Mouse (Mus musculus): ENCODE data around the gene Mcee. TPM values are rescaled to one million over a fixed set of nuclear protein-coding genes. Genes with fewer than 3 reads are reported as not detected.

Gene Mcee
- polyA plus RNA-seq, 1 experiment, result 4.9 TPM

DNA sequence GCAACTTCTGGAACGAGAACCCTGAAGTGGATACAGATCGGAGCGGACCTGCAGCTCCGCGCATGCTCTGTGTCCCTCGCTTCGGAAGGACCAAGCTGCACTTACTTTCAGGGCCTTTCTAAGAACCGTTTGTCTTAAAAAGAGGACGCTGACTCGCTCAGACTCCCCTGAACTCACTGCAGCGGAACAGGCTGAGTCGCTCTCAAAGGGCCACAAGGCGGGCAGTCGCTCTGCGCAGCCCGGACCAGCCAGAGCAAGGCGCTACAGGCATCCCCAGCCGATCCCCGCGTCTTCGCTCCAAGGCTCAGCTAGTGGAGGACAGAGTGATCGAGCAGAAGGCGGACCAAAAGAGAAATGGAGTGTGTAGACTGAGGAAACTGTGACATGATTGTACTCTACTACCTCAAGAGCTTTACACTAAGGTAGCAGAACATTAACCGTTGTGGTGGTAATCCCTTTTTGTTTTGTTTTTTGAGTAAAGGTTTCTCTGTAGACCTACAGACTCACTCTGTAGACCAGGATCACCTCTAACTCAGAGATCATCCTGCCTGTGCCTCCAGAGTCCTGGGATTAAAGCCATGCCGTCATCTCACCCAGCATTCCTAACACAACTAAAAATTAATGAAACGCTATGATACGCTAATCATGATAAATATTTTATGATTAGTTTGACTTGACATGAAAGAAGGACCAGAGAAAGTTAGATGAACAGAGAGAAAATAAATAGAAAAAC, 18.4 kb upstream of the Mcee start, which contains the start of gene Fan1:
Gene Fan1 (minus strand): TSS at position 266 of the 733 bp plus-strand sequence.
- Histone ChIP-seq H3K36me3 (ENCODE audit: control insufficient read depth, insufficient read depth, low read length) (peaks cover 1% of the 10 kb centered on the region; the same call in 1 of the 2 replicates), H3K4me3 (ENCODE audit: control insufficient read depth, low read depth, low read length) (peak within 1 kb of the TSS; percentile 97), H3K27ac (ENCODE audit: control insufficient read depth, insufficient read depth, low read depth, low read length) (peak within 1 kb of the TSS; percentile 91), H3K4me1 (ENCODE audit: control insufficient read depth, insufficient read depth, low read length) (peaks cover 2% of the 10 kb centered on the region), H3K27me3 (ENCODE audit: control insufficient read depth, insufficient read depth, low read length) (no peaks in the 10 kb centered on the region)
- no peak for TF ChIP-seq CTCF (IDR thresholded peaks at IDR 0.05; ENCODE audit: control insufficient read depth, insufficient read depth, insufficient replicate concordance, low read depth, low read length)
- TF ChIP-seq POLR2A (IDR thresholded peaks at IDR 0.05; ENCODE audit: control insufficient read depth, low read depth, low read length), result peak; percentile 71

DNA sequence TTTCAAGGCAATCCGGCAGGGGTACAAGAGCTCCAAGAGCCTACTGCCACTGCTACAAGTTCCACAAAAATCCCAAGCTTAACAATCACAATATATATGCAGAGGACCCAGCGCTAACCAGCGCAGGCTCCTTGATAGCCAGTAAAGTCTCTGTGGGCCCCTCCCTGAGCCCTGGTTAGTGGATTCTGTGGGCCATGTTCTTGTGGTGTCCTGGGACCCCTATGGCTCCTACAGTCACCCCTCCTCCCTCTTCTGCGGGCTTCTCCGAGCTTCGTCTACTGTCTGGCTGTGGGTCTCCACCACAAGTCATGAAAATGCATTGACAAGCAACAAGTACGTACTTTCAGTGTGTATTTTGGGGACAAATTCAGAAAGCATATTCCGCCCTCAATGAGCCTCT, 928 bp upstream of the Mcee start:
- peak overlapping the region; percentile 99 for H3K4me3 ChIP-seq (ENCODE audit: control insufficient read depth, low read depth, low read length)
- H3K27me3 ChIP-seq (ENCODE audit: control insufficient read depth, insufficient read depth, low read length), result no peaks in the 10 kb centered on the region
- H3K4me1 ChIP-seq (ENCODE audit: control insufficient read depth, insufficient read depth, low read length), result peaks cover 8% of the 10 kb centered on the region
- no peaks in the 10 kb centered on the region for H3K36me3 ChIP-seq (ENCODE audit: control insufficient read depth, insufficient read depth, low read length)
- TF ChIP-seq POLR2A (IDR thresholded peaks at IDR 0.05; ENCODE audit: control insufficient read depth, low read depth, low read length) (no peak), CTCF (IDR thresholded peaks at IDR 0.05; ENCODE audit: control insufficient read depth, insufficient read depth, insufficient replicate concordance, low read depth, low read length) (no peak)
- peak overlapping the region; percentile 85 for H3K27ac ChIP-seq (ENCODE audit: control insufficient read depth, insufficient read depth, low read depth, low read length)

DNA sequence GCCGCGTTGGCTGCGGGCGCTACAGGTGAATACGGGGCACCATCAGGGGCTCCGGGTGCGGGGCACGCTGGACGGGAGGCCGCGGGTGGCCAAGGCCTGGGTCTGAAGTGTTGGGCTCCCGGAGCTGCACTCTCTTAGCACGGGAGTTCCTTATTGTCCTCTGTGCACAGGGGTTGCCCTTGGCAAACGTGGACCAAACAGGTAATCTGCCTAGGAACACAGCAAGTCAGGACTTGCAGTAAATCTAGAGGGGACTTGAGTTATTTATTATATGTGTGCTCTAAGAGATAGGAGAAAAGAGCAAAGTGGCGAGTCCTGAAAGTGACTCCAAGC, 378 bp downstream of the Mcee start:
- Histone ChIP-seq H3K27ac (ENCODE audit: control insufficient read depth, insufficient read depth, low read depth, low read length) (peak overlapping the region; percentile 75), H3K36me3 (ENCODE audit: control insufficient read depth, insufficient read depth, low read length) (no peaks in the 10 kb centered on the region), H3K4me1 (ENCODE audit: control insufficient read depth, insufficient read depth, low read length) (peaks cover 8% of the 10 kb centered on the region), H3K27me3 (ENCODE audit: control insufficient read depth, insufficient read depth, low read length) (no peaks in the 10 kb centered on the region), H3K4me3 (ENCODE audit: control insufficient read depth, low read depth, low read length) (peak overlapping the region; percentile 99)
- TF ChIP-seq POLR2A (IDR thresholded peaks at IDR 0.05; ENCODE audit: control insufficient read depth, low read depth, low read length) (no peak), CTCF (IDR thresholded peaks at IDR 0.05; ENCODE audit: control insufficient read depth, insufficient read depth, insufficient replicate concordance, low read depth, low read length) (no peak)

DNA sequence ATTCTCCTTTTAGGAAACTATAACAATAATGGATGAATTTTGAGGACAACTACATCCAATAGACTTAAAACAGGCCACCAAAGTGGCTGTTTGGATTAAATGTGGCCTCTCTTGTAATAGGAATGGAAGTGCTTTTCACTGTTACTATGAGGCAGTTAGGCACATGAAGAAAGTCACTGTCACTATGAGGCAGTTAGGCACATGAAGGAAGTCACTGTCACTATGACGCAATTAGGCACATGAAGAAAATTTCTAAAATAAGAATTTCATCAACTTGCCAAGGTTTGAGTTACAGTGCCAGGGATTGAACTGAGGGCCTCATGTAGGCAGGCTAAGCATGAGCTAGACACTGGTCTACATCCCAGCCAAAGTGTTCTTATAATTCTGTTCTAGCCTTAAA, 8.3 kb downstream of the Mcee start:
- no peak for TF ChIP-seq POLR2A (IDR thresholded peaks at IDR 0.05; ENCODE audit: control insufficient read depth, low read depth, low read length)
- no peak for TF ChIP-seq CTCF (IDR thresholded peaks at IDR 0.05; ENCODE audit: control insufficient read depth, insufficient read depth, insufficient replicate concordance, low read depth, low read length)
- Histone ChIP-seq H3K36me3 (ENCODE audit: control insufficient read depth, insufficient read depth, low read length) (no peaks in the 10 kb centered on the region), H3K4me3 (ENCODE audit: control insufficient read depth, low read depth, low read length) (no peak overlapping the region), H3K27me3 (ENCODE audit: control insufficient read depth, insufficient read depth, low read length) (no peaks in the 10 kb centered on the region), H3K27ac (ENCODE audit: control insufficient read depth, insufficient read depth, low read depth, low read length) (no peak overlapping the region), H3K4me1 (ENCODE audit: control insufficient read depth, insufficient read depth, low read length) (no peaks in the 10 kb centered on the region)

DNA sequence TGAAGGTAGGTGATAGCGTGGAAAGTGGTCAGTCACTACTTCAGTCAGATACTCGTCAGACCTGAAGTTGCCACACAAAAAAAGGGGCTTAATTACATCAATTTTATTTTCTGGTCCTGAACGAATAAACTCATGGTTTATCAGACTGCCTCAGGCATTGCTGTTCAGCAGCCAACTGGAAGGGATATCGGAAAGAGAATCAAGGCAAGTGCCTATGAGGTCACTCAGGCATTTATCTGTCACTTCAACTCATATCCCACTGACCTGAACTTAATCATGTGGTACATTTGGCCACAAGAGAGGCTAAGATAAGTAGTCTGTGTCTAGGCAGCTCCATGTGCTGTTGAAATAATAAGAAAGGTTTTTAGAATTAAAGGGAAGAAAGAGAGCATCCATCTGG, 10.0 kb downstream of the Mcee start:
- no peak for TF ChIP-seq CTCF (IDR thresholded peaks at IDR 0.05; ENCODE audit: control insufficient read depth, insufficient read depth, insufficient replicate concordance, low read depth, low read length)

DNA sequence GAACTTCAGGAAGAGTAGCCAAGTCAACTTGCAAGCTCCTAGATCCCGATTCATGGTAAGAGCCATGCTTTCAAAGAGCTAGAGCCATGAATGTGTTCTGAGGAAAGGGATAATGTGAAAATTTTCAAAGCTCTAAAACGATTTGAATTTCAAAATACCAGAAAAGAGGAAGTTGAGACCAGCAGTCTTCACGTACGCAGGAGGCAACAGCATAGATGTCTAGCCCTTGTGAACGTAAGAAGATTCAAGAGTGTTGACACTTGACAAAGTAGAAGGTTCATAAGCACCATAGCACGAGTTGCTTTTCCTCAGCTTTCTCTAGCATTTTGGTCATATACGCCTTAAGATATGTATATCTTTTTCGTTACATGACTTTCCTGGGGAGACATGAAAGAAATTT, 11.6 kb downstream of the Mcee start:
- Histone ChIP-seq H3K27me3 (ENCODE audit: control insufficient read depth, insufficient read depth, low read length) (no peaks in the 10 kb centered on the region), H3K4me3 (ENCODE audit: control insufficient read depth, low read depth, low read length) (no peak overlapping the region), H3K4me1 (ENCODE audit: control insufficient read depth, insufficient read depth, low read length) (no peaks in the 10 kb centered on the region), H3K36me3 (ENCODE audit: control insufficient read depth, insufficient read depth, low read length) (no peaks in the 10 kb centered on the region), H3K27ac (ENCODE audit: control insufficient read depth, insufficient read depth, low read depth, low read length) (no peak overlapping the region)
- no peak for TF ChIP-seq POLR2A (IDR thresholded peaks at IDR 0.05; ENCODE audit: control insufficient read depth, low read depth, low read length)
- TF ChIP-seq CTCF (IDR thresholded peaks at IDR 0.05; ENCODE audit: control insufficient read depth, insufficient read depth, insufficient replicate concordance, low read depth, low read length), result no peak

More for the DNA sequence above, 10.0 kb downstream of the Mcee start:
- H3K27me3 ChIP-seq (ENCODE audit: control insufficient read depth, insufficient read depth, low read length), result no peaks in the 10 kb centered on the region
- H3K4me1 ChIP-seq (ENCODE audit: control insufficient read depth, insufficient read depth, low read length), result no peaks in the 10 kb centered on the region
- no peak overlapping the region for H3K27ac ChIP-seq (ENCODE audit: control insufficient read depth, insufficient read depth, low read depth, low read length)
- H3K36me3 ChIP-seq (ENCODE audit: control insufficient read depth, insufficient read depth, low read length), result no peaks in the 10 kb centered on the region
- no peak overlapping the region for H3K4me3 ChIP-seq (ENCODE audit: control insufficient read depth, low read depth, low read length)

DNA sequence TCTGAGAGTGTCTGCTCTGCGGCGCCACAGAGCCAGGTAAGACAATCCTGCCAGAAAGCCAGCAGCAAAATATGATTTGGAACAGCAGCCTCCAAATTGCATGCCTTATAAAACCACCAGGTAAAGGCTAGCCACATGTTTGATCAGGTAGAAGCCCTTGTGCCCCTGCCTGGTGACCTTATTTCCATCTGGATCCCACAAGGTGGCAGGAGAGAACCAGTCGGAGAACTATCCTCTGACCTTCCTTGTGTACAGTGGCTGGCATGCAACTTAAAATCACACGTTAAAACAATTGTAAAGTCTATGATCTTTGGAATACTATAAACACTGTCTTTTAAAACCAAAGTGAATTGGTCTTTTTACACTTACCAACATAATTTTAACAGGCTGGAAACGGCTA, 32.5 kb downstream of the Mcee start:
- Histone ChIP-seq H3K4me1 (ENCODE audit: control insufficient read depth, insufficient read depth, low read length) (no peaks in the 10 kb centered on the region), H3K36me3 (ENCODE audit: control insufficient read depth, insufficient read depth, low read length) (no peaks in the 10 kb centered on the region), H3K4me3 (ENCODE audit: control insufficient read depth, low read depth, low read length) (no peak overlapping the region), H3K27ac (ENCODE audit: control insufficient read depth, insufficient read depth, low read depth, low read length) (no peak overlapping the region), H3K27me3 (ENCODE audit: control insufficient read depth, insufficient read depth, low read length) (no peaks in the 10 kb centered on the region)
- TF ChIP-seq POLR2A (IDR thresholded peaks at IDR 0.05; ENCODE audit: control insufficient read depth, low read depth, low read length) (no peak), CTCF (IDR thresholded peaks at IDR 0.05; ENCODE audit: control insufficient read depth, insufficient read depth, insufficient replicate concordance, low read depth, low read length) (no peak)

All from testis, adult 2 months (tissue).